Mouse (Mus musculus) kidney, adult 8-10 months (tissue): ENCODE data around the gene Gdf15.

ENCODE experiments used
- DNase-seq, 2 experiments: peaks; one replicate each; pipeline ENCODE4 v3.0.0; 2022

Gdf15 gene

DNA sequence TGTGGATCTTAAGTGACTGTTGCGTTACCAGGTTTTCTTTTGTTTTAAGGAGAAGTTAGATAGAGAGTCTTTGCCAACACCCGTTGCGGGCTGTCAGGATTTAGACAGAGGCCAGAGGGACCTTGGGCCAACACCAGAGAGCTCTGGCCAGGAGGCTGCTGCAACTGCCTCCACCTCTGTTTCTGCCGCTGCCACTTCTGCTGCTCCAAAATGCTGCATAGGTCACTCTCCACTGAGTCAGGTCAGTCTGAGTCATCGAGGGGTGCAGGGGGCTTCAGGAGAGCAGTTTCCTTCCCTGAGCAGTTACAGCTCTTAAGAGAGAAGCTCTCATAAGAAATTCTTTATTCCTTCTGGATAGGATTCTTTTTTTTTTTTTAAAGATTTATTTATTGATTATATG, 5.2 kb downstream of the Gdf15 start:
- DNase-seq, result no peak

DNA sequence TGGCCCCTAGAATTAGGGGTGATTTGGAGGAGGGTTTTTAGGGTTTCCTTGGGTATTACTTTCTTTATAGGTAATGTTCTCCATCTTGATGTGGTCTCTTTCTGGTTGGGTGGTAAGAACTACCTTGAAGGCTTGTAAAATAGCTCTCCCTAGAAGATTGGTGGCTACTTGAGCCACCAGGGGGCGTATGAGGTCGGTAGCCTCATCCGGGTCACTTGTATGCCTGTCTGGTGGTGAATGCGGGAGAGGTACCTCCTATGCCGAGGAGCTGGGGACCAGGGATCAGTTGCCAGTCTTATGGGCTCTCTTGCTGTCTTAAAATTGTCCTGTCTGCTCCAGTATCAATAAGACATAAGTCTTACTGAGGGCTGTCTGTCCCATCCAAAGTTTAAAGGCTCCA, 7.2 kb downstream of the Gdf15 start:
- peak; percentile 61 to 75 for DNase-seq

DNA sequence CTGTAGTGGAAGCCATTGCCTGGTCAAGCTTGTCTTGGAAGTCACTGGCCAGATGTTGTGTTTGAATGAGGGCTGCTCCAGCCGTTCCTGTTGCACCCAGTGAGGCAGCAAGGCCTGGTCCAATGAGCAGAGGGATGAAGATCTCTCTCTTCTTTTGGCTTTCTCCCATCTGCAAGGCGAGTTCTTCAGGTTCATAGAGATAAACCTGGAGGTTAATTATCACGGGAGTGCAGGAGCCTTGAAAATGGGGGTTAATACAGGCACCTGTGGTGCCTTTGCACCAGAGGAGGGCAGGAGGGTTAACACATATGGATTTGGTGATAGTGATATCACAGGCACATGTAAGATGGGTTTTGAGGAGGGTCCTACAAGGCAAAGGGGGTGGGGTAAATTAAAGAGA, 10.0 kb downstream of the Gdf15 start:
- no peak for DNase-seq

- peak in 1 of 2 experiments; percentile 35 for DNase-seq
These were observed 13.3 kb downstream of the Gdf15 start for GRCm38 (mm10) chr8:70618888-70619334.

GRCm38 (mm10) chr8:70617985-70618384, 14.3 kb downstream of the Gdf15 start:
- no peak for DNase-seq

DNA sequence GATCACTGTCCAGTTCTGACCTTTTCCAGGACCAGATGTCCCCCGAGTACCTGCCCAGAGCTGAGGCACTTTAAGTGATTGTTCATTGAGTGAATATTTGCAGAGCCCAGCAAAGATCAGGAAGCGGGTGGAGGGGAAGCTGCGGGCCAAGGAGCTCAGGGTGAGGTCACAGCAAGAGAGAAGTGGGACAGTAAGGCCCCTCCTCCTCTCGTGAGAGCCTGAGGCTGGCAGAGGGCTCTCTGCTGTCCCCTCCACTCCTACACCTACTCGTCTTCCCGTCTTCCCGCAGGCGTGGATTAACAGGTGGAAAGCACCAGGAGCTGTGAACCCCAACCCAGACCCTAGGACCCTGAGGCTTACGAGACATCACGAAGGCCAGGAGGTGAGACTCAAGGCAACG, 15.6 kb downstream of the Gdf15 start:
- no peak for DNase-seq

DNA sequence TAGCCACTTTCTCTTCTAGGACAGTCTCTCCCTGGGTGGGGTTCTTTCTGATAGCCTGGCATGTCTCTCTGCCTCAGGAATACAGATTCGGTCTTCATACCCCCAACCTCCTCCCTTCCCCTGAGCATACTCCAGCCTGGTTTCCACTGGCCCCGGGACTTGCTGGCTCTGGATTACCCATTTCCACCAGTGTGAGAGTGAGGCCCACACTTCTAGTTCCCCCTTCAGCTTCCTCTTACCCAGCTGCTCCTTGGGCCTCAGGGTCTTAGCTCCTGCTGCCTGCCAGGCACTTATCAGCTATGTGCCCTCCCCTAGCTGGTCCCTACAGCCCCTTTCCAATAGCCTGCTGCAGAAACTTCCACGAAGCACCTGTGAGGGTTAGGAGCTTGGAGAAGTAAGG, 16.4 kb downstream of the Gdf15 start, which contains the start of gene Lrrc25:
Lrrc25 (plus strand) TSS at position 262 of the 400 bp plus-strand sequence.
- DNase-seq, result no peak

DNA sequence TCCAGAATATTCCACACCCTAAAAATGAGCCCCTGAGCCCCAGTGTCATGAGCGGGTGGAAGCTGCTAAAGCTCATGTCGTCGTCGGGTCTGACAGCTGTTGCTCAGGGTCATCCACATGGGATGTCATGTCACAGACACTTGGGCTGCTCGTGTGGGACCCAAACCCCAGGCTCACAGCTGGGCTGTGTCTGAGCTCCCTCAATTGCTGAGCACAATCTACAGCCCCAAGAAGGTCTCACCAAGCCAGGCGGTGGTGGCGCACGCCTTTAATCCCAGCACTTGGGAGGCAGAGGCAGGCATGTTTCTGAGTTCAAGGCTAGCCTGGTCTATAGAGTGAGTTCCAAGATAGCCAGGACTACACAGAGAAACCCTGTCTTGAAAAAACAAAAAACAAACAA, 17.0 kb downstream of the Gdf15 start:
- no peak for DNase-seq

DNA sequence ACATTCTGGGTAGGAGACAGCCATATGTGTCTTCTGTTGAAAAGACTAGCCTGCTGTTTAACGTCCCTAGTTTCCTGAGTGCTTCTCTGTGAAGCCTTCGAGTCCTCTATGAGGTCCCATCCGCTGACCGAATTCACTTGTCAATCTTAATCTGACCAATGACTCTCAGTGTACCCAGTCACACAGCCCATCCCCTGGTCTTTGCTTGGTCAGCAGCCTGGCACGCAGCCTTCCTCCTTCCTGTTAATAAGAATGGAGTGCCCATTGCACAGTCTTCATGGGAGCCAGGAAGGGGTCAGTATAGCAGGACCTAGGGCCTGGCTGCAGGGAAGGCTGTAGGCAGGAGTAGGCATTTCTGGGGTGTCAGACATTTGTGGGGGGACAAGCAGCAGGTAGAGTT, 17.8 kb downstream of the Gdf15 start:
- no peak for DNase-seq

DNA sequence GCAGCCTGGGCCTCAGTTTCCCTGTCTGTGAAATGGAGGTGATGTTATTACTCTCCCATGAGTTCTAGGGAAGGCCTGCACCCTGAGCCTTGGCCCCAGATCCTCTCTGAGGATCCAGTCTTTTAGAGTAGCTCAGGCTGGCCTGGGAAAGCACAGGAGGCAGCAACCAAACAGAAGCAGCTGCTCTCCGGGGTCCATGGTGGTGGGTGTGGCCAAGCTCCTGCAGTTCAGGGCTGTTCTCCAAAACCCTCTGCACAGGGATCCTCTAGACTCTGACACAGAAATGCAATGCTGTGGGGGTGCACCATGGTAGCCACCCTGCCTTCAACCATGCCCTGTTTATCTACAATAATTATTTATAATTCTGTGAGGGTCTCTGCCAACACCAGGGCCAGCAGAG, 18.5 kb downstream of the Gdf15 start:
- no peak for DNase-seq

DNA sequence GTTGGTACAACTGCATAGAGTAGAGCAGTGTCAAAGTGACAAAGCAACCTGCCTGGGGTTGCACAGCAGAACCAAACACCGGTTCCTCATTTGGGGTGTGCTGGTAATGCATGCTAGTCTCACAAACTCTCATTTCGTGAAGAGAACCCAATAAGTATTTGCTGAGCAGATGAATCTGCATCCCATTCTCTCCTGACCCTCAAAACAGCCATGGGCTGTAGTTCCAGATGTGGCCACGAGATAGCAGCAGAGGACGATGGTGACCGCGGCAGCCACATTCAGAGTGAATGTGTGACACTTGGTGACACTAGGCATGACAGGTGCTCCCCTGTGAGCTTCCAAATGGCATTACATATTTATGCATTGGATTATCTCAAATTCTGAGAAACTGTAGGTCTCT, 20.4 kb downstream of the Gdf15 start:
- peak; percentile 74 to 90 for DNase-seq

- peak; percentile 62 to 80 for DNase-seq
These were observed 21.2 kb downstream of the Gdf15 start for GRCm38 (mm10) chr8:70610796-70611771.

DNA sequence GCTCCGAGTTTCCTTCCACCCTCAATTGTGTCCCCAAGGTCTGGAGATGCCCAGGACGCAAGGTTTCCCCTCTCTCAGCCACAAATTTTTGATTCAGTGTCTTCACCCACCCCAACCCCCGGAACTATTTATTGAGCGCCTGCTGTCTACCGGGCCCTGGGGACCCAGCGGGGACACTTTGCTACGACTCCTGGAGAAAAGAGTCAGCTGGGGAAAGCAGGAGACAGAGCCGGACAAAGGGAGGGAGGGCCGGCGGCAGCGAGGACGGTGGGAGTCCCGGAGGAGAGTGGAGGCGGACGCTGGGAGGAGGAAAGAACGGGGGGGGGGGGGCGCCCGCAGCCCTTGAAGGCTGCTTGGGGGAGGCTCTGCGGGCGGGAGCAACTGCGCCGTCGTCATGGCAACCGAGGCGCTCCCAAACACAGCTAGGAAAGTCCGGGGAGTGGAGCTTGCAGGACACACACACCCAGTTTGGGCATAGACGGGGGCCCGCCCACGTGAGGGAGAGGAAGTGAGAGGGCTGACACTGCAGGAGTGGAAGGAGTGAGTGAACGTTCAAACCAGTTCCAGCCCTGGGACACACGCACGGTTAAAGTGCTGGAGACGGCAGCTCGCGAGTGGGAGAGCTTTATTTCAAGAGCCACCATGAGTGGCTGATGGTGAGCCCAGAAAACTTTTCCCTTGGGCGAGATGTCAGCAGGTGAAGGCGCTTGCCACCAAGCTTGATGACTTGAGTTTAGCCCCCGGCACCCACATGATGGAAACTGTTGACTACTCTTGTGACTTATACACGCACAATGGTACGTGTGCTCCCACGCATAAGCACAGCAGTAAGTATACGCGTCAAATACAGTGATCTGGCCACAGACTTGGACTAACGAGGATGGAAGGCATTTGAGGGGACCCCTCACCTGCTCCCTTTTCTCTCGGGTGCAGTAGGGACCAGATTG, 22.1 kb downstream of the Gdf15 start:
- peak; percentile 84 to 91 for DNase-seq

- peak; percentile 81 to 85 for DNase-seq
These were observed 22.8 kb downstream of the Gdf15 start for GRCm38 (mm10) chr8:70609368-70609848.

DNA sequence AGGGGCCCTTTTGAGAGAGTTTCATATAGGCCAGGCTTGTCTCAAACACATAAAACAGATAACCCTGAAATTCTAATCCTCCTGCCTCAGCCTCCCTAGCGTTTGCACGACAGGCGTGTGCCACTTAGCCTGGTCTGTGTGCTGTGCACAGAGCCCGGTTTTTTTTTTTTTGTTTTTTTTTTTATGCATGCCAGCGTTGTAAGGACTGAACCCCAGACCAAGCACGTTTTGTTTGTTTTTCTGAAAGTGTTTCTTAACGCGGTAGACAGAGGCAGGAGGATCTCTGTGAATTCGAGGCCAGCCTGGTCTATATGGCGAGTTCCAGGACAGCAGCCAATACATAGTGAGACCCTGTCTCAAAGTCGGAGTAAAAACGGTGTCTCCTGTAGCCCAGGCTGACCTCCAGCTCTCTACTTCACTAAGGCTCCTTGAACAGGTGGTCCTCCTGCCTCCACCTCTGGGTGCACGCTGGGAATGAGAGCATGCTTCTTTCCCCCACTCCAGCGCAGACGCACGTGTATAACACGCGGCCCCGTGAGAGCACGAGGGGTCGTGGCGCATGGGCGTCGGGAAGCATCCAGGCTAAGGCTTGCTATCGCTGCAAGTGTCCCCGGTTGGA, 23.4 kb downstream of the Gdf15 start, which contains the start of gene Ssbp4:
Ssbp4 (minus strand) TSS at position 124 of the 619 bp plus-strand sequence.
- DNase-seq, result no peak

- DNase-seq, result no peak
These were observed 24.1 kb downstream of the Gdf15 start for GRCm38 (mm10) chr8:70607898-70608748.

DNA sequence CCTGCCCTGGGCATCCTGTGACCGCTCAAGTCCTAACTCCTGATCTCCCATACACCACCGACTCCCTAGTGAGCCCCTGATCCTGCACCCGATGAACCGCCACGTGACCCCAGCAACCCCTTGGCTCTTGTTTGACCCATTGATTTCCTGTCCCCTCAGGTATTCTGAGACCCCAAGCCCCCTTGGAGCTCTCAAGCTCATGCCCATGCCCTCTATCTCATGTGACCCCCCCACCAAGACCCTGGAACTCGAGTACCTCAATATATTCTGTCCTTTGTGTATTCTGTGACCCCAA, 24.7 kb downstream of the Gdf15 start:
- no peak for DNase-seq

DNA sequence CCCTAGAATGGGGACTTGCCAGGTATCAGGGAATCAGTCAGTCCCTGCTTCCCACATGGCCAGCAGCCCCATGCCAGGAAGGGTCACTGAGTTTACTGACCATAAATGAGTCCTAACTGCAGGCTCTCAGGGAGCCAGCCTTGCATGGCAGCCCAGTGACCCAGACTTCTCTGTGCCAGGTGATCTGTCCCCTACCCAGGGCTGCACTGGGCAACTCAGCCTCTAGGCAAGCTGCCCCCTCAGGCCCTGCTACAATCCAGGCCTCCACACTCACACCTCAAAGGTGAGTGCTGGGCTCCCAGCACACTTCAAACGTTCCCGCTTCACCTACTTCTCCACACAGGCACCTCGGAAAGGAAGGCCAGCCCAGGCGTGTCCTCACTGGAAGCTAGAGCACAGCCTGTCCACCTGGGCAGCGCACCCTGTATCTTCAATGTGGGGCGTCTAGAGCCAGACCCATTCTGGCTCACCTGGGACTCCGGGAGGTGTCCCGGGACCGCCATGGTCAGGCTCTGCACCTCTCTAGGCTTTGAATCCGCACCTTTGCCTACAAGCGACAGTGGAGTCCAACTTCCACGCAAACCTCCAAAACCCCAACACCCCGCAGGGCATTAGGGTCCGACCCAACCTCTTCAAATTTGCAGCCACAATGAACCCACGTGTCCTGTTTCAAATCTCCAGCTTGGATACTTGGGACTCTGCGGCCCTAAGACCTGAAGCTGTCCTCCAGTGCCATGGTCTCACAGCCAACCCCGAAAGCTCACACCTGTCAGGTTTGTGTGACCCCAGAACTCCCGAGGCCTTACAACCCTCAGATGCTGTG, 25.3 kb downstream of the Gdf15 start:
- DNase-seq, result peak in 1 of 2 experiments; percentile 44

DNA sequence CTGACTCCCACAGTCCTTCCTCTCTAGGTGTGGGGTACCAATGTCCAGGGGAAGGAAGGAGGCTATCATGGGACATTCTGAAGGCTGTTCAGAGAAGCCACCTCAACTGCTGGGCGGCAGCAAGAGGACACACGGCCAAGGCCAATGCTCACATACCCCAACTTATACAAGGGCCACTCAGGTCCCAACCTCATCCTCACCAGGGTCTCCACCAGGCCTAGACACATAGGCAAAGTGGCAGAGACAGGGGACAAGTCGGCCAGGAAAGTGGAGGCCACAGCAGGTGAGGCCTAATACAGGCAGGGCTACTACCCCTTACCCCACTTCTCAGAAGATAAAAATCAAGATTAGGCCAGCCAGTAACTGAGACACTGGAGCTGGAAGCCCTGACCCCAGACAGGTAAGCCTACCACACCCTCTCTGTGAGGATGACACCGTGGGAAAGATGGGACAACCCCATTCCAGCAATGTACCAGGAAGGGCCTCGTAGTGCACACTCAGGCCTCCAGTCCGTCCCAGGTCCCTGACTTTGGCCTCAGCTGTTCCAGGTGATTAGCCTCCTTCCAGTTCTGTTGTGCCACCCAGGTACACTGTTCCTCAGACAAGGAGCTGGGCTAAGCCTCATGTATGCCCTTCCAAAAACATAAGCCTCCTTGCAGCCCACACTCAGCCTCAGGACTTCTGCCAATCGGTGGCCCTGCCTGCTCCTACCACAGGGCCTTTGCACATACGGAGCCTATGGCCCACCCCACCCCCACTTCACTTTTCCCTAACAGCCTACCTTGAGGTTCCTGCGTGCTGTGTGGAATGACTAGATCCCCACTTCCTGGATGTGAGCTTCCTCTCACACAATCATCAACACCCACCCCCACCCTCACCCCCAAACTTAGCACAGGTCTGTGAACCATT, 26.1 kb downstream of the Gdf15 start:
- DNase-seq, result no peak

DNA sequence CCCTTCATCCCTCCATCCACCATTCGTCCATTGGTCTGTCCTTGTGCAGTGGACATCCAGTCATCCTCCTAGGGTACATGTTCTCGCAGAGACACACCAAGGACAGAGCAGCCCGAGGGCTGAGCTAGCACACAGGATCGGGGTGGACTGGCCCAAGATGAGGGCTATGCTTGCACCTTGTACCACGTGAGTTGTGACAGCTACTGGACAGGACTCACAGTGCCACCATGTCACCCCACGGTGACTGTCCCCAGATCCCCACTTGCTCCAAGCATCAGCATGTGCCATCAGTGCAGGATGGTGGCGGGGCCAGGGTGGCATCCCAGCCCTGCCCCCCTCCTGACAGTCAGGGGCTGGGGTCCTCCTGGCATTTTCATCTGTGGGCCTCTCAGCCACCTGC, 27.7 kb downstream of the Gdf15 start:
- DNase-seq, result no peak
